Mouse (Mus musculus): ENCODE results near the gene Tlr5. TPM values are rescaled to one million over a fixed set of nuclear protein-coding genes. Genes with fewer than 3 reads are reported as not detected.

The Tlr5 gene
- polyA plus RNA-seq, 1 experiment: 1.5 TPM

DNA sequence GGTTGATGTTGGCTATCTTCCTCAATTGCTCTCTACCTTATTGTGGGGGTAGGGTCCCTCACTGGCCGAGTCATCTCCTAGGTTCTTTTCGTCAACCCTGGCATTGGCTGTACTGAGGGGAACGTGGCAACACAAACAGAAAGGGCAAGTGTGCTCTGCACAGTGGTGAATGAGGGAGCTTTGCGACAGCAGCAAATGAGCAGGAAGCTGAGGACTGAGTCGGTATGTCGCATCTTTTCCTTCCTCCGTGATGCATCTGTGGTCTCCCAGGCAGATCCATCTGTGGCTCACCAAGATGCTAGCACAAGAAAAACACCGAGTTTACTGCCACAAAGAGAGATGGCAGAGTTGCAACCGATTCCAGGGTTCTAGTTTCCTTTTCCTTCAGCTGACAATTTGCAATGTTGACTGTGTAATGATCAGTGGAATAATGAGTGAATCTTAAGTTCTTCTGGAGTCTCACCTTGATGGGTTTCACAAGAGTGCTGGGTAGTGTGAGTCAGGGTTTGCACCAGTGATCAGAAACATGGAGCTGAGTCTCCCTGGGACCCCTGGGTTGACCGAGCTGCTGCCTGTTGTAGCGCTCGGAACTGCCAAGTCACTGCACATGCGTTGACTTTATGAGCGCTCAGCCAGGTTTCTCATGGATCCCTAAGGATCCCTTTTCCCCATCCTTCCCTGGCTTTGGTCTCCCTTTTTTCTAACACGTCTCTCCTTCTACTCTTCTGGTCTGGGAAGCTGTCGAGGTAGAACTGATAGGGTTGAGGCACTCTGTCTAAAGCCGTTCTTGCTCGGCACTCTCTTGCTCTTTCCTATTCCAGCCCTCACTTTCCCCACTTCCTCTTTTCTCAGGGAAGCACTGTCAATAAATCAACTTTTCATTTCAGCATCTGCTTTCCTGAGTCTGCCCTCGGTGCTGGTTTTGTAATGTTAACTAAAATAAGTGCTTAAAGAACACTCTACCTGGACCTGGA is 26.4 kb upstream of the Tlr5 start:
- TF ChIP-seq CTCF (IDR thresholded peaks at IDR 0.05; ENCODE audit: low read depth, low read length) (no peak), EP300 (IDR thresholded peaks at IDR 0.05; ENCODE audit: insufficient read depth, low read depth, low read length) (no peak), POLR2A (IDR thresholded peaks at IDR 0.05; ENCODE audit: insufficient read depth, low read length) (no peak)
- no peaks in the 10 kb centered on the region for H3K4me1 ChIP-seq (ENCODE audit: control insufficient read depth, insufficient read depth, low read length)
- H3K27ac ChIP-seq (ENCODE audit: insufficient read depth, low read length): no peak overlapping the region
- H3K4me3 ChIP-seq (ENCODE audit: low read depth, low read length): no peak overlapping the region
- H3K27me3 ChIP-seq (ENCODE audit: control insufficient read depth, insufficient read depth, low read length, poor library complexity, severe bottlenecking): no peaks in the 10 kb centered on the region
- H3K9me3 ChIP-seq (replicated peaks; ENCODE audit: control insufficient read depth, insufficient read depth, low read length, poor library complexity, severe bottlenecking): no peaks in the 10 kb centered on the region
- no peak overlapping the region for H3K9ac ChIP-seq (ENCODE audit: low read depth, poor library complexity, severe bottlenecking)
- no peaks in the 10 kb centered on the region for H3K36me3 ChIP-seq (ENCODE audit: control insufficient read depth, insufficient read depth, low read length, poor library complexity, severe bottlenecking)

DNA sequence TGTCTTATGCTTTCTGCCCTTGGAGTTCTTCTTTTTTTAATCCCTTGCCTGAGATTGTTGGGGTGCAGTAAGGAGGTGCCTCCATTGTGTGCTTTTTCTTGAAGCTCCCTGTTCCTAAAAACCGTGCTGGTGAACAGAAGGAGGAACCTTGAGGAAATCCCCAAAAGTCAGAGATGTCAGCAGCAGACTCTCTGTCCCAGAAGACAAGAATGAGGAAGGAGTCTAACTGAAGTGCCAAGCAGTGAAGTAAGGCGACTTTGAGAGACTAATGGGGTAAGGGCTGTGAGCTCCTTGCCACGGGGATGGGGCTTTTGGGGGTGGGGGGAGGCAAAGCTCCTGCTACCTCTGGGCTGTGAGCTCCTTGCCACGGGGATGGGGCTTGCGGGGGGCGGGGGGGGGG is 19.1 kb upstream of the Tlr5 start:
- no peak overlapping the region for H3K4me3 ChIP-seq (ENCODE audit: low read depth, low read length)
- no peaks in the 10 kb centered on the region for H3K4me1 ChIP-seq (ENCODE audit: control insufficient read depth, insufficient read depth, low read length)
- no peaks in the 10 kb centered on the region for H3K36me3 ChIP-seq (ENCODE audit: control insufficient read depth, insufficient read depth, low read length, poor library complexity, severe bottlenecking)
- no peaks in the 10 kb centered on the region for H3K27me3 ChIP-seq (ENCODE audit: control insufficient read depth, insufficient read depth, low read length, poor library complexity, severe bottlenecking)
- H3K27ac ChIP-seq (ENCODE audit: insufficient read depth, low read length): no peak overlapping the region
- no peaks in the 10 kb centered on the region; the same call in 1 of the 2 replicates for H3K9me3 ChIP-seq (replicated peaks; ENCODE audit: control insufficient read depth, insufficient read depth, low read length, poor library complexity, severe bottlenecking)
- H3K9ac ChIP-seq (ENCODE audit: low read depth, poor library complexity, severe bottlenecking): no peak overlapping the region
- TF ChIP-seq POLR2A (IDR thresholded peaks at IDR 0.05; ENCODE audit: insufficient read depth, low read length): no peak
- TF ChIP-seq CTCF (IDR thresholded peaks at IDR 0.05; ENCODE audit: low read depth, low read length): no peak
- no peak for TF ChIP-seq EP300 (IDR thresholded peaks at IDR 0.05; ENCODE audit: insufficient read depth, low read depth, low read length)

DNA sequence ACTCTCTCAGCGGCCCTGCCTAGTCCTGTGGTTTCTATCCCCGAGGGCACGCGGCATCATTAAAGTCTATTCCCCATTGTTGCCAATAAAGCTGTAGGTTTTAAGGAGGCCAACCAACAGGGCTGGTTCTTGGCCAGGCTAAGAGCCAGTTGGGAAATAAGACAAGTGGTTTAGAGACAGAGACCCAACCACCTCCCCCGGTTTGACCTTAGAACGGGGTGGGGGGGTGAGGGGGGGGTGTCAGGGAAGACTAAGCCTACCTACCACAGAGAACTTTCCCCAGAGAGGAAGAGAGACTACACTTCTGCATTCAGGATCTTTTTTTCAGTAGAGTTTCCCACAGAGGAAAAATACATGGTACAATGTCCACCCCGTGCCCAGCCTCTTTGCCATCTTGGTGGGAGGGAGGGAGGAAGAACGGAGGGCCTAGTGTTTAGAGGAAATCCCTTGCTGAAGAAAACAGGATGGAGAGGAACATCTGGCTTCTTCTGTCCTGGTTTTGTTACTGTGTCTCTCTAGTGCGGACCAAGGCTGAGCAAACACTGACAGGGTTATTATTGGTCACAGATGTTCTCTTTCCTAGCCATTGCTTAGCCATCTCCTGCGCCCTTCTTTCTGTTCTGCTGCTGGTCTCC is 17.0 kb upstream of the Tlr5 start:
- H3K27ac ChIP-seq (ENCODE audit: insufficient read depth, low read length): no peak overlapping the region
- no peaks in the 10 kb centered on the region for H3K36me3 ChIP-seq (ENCODE audit: control insufficient read depth, insufficient read depth, low read length, poor library complexity, severe bottlenecking)
- no peaks in the 10 kb centered on the region for H3K4me1 ChIP-seq (ENCODE audit: control insufficient read depth, insufficient read depth, low read length)
- TF ChIP-seq POLR2A (IDR thresholded peaks at IDR 0.05; ENCODE audit: insufficient read depth, low read length): no peak
- TF ChIP-seq EP300 (IDR thresholded peaks at IDR 0.05; ENCODE audit: insufficient read depth, low read depth, low read length): no peak
- TF ChIP-seq CTCF (IDR thresholded peaks at IDR 0.05; ENCODE audit: low read depth, low read length): no peak
- no peak overlapping the region for H3K9ac ChIP-seq (ENCODE audit: low read depth, poor library complexity, severe bottlenecking)
- no peaks in the 10 kb centered on the region; the same call in 1 of the 2 replicates for H3K9me3 ChIP-seq (replicated peaks; ENCODE audit: control insufficient read depth, insufficient read depth, low read length, poor library complexity, severe bottlenecking)
- H3K27me3 ChIP-seq (ENCODE audit: control insufficient read depth, insufficient read depth, low read length, poor library complexity, severe bottlenecking): no peaks in the 10 kb centered on the region
- H3K4me3 ChIP-seq (ENCODE audit: low read depth, low read length): no peak overlapping the region

DNA sequence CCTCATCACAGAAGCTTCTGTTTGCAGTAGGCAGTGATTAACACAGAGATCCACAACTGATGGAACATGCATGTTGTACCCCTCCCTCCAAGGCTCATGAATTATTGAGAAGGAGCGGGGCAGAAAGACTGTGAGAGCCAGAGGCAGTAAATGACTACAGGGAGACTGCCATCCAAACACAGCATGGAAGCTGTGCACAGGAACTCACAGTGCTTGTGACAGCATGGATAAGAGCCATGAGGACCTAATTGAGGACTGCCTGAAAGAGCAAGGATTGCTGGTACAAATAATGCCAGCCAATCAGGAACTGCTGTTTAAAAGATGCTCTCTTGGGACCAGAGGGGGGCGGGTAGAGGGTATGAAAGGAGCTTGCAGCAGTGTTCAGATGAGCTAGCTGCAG is 12.7 kb upstream of the Tlr5 start:
- no peak overlapping the region for H3K9ac ChIP-seq (ENCODE audit: low read depth, poor library complexity, severe bottlenecking)
- H3K4me3 ChIP-seq (ENCODE audit: low read depth, low read length): no peak overlapping the region
- no peak for TF ChIP-seq CTCF (IDR thresholded peaks at IDR 0.05; ENCODE audit: low read depth, low read length)
- TF ChIP-seq POLR2A (IDR thresholded peaks at IDR 0.05; ENCODE audit: insufficient read depth, low read length): no peak
- no peaks in the 10 kb centered on the region for H3K4me1 ChIP-seq (ENCODE audit: control insufficient read depth, insufficient read depth, low read length)
- H3K36me3 ChIP-seq (ENCODE audit: control insufficient read depth, insufficient read depth, low read length, poor library complexity, severe bottlenecking): no peaks in the 10 kb centered on the region
- H3K9me3 ChIP-seq (replicated peaks; ENCODE audit: control insufficient read depth, insufficient read depth, low read length, poor library complexity, severe bottlenecking): no peaks in the 10 kb centered on the region; the same call in 1 of the 2 replicates
- no peaks in the 10 kb centered on the region for H3K27me3 ChIP-seq (ENCODE audit: control insufficient read depth, insufficient read depth, low read length, poor library complexity, severe bottlenecking)
- no peak overlapping the region for H3K27ac ChIP-seq (ENCODE audit: insufficient read depth, low read length)

- Histone ChIP-seq H3K27me3 (ENCODE audit: control insufficient read depth, insufficient read depth, low read length, poor library complexity, severe bottlenecking) (no peaks in the 10 kb centered on the region), H3K27ac (ENCODE audit: insufficient read depth, low read length) (no peak overlapping the region)
These were observed 10.7 kb upstream of the Tlr5 start for GRCm38 (mm10) chr1:182943911-182944310.

More at GRCm38 (mm10) chr1:182943911-182944310, 10.7 kb upstream of the Tlr5 start:
- Histone ChIP-seq H3K36me3 (ENCODE audit: control insufficient read depth, insufficient read depth, low read length, poor library complexity, severe bottlenecking) (no peaks in the 10 kb centered on the region), H3K9me3 (replicated peaks; ENCODE audit: control insufficient read depth, insufficient read depth, low read length, poor library complexity, severe bottlenecking) (no peaks in the 10 kb centered on the region; the same call in 1 of the 2 replicates), H3K4me3 (ENCODE audit: low read depth, low read length) (no peak overlapping the region), H3K4me1 (ENCODE audit: control insufficient read depth, insufficient read depth, low read length) (no peaks in the 10 kb centered on the region), H3K9ac (ENCODE audit: low read depth, poor library complexity, severe bottlenecking) (no peak overlapping the region)
- TF ChIP-seq CTCF (IDR thresholded peaks at IDR 0.05; ENCODE audit: low read depth, low read length) (no peak), EP300 (IDR thresholded peaks at IDR 0.05; ENCODE audit: insufficient read depth, low read depth, low read length) (no peak), POLR2A (IDR thresholded peaks at IDR 0.05; ENCODE audit: insufficient read depth, low read length) (no peak)
